Mouse (Mus musculus): Measurements from ENCODE around the gene Aldh4a1.

DNA sequence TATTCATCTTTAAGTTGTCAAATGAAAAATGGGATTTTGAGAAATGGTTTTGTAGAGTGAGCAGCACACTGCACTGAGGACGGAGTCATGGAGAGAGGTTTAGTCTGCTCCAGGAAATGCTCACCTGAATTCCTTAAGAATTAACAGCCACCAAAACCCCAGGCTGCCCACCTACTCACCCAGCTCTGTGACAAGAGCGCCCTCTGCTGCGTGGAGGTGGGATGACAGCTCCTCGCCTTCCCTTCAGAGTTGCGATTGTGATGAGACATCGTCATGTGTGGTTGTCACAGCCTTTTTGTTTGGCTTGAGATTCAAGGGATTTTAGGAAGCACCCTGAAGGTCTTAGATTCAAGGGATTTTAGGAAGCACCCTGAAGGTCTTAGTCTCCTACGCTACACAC is 13.7 kb downstream of the Aldh4a1 start:
- no peak for TF ChIP-seq HCFC1 (IDR thresholded peaks at IDR 0.05; ENCODE audit: borderline replicate concordance, insufficient read depth, low read length)
- no peak for TF ChIP-seq CHD2 (IDR thresholded peaks at IDR 0.05; ENCODE audit: low read depth, low read length)
- TF ChIP-seq MAFK (IDR thresholded peaks at IDR 0.05; ENCODE audit: insufficient read depth, low read depth, low read length): no peak
- TF ChIP-seq ZC3H11A (IDR thresholded peaks at IDR 0.05; ENCODE audit: borderline replicate concordance, low read depth, low read length): peak; percentile 72; the same call in 1 of the 2 replicates
